Mouse (Mus musculus): Measurements from ENCODE around the gene Nav1. TPM values are rescaled to one million over a fixed set of nuclear protein-coding genes. Genes with fewer than 3 reads are reported as not detected.
A peak's percentile ranks its signal among the peaks of the same experiment; 100 is the strongest.

Gene Nav1
- total RNA-seq, 1 experiment from 2014 or later, result 7.2 TPM

GRCm38 (mm10) chr1:135438801-135439200 is 168.3 kb downstream of the Nav1 start:
- ATAC-seq (replicated peaks; ENCODE audit: insufficient number of reproducible peaks, low FRiP score, low TSS enrichment, poor library complexity, severe bottlenecking), result no peak

- no peak for ATAC-seq (replicated peaks; ENCODE audit: insufficient number of reproducible peaks, low FRiP score, low TSS enrichment, poor library complexity, severe bottlenecking)
Observed at GRCm38 (mm10) chr1:135435823-135436222, 171.3 kb downstream of the Nav1 start.

- ATAC-seq (replicated peaks; ENCODE audit: insufficient number of reproducible peaks, low FRiP score, low TSS enrichment, poor library complexity, severe bottlenecking), result no peak
Observed at GRCm38 (mm10) chr1:135430669-135431017, 176.5 kb downstream of the Nav1 start.

GRCm38 (mm10) chr1:135429901-135430668 is 177.0 kb downstream of the Nav1 start, which contains the start of gene Ipo9:
Ipo9 (minus strand) TSS chr1:135430499.
- ATAC-seq (replicated peaks; ENCODE audit: insufficient number of reproducible peaks, low FRiP score, low TSS enrichment, poor library complexity, severe bottlenecking), result peak; percentile 81

GRCm38 (mm10) chr1:135427390-135427789 is 179.7 kb downstream of the Nav1 start:
- ATAC-seq (replicated peaks; ENCODE audit: insufficient number of reproducible peaks, low FRiP score, low TSS enrichment, poor library complexity, severe bottlenecking), result no peak

GRCm38 (mm10) chr1:135426645-135427044 is 180.4 kb downstream of the Nav1 start:
- no peak for ATAC-seq (replicated peaks; ENCODE audit: insufficient number of reproducible peaks, low FRiP score, low TSS enrichment, poor library complexity, severe bottlenecking)

GRCm38 (mm10) chr1:135422772-135423171 is 184.3 kb downstream of the Nav1 start:
- ATAC-seq (replicated peaks; ENCODE audit: insufficient number of reproducible peaks, low FRiP score, low TSS enrichment, poor library complexity, severe bottlenecking), result no peak

GRCm38 (mm10) chr1:135413996-135414395 is 193.1 kb downstream of the Nav1 start:
- no peak for ATAC-seq (replicated peaks; ENCODE audit: insufficient number of reproducible peaks, low FRiP score, low TSS enrichment, poor library complexity, severe bottlenecking)

GRCm38 (mm10) chr1:135412130-135412529 is 195.0 kb downstream of the Nav1 start:
- no peak for ATAC-seq (replicated peaks; ENCODE audit: insufficient number of reproducible peaks, low FRiP score, low TSS enrichment, poor library complexity, severe bottlenecking)

GRCm38 (mm10) chr1:135410967-135411366 is 196.1 kb downstream of the Nav1 start:
- ATAC-seq (replicated peaks; ENCODE audit: insufficient number of reproducible peaks, low FRiP score, low TSS enrichment, poor library complexity, severe bottlenecking), result no peak

GRCm38 (mm10) chr1:135408973-135409372 is 198.1 kb downstream of the Nav1 start:
- no peak for ATAC-seq (replicated peaks; ENCODE audit: insufficient number of reproducible peaks, low FRiP score, low TSS enrichment, poor library complexity, severe bottlenecking)

- no peak for ATAC-seq (replicated peaks; ENCODE audit: insufficient number of reproducible peaks, low FRiP score, low TSS enrichment, poor library complexity, severe bottlenecking)
Observed at GRCm38 (mm10) chr1:135405356-135405755, 201.7 kb downstream of the Nav1 start.

- ATAC-seq (replicated peaks; ENCODE audit: insufficient number of reproducible peaks, low FRiP score, low TSS enrichment, poor library complexity, severe bottlenecking), result no peak
Observed at GRCm38 (mm10) chr1:135401452-135402110, 205.5 kb downstream of the Nav1 start.

GRCm38 (mm10) chr1:135399466-135399865 is 207.6 kb downstream of the Nav1 start:
- peak; percentile 80 for ATAC-seq (replicated peaks; ENCODE audit: insufficient number of reproducible peaks, low FRiP score, low TSS enrichment, poor library complexity, severe bottlenecking)

- no peak for ATAC-seq (replicated peaks; ENCODE audit: insufficient number of reproducible peaks, low FRiP score, low TSS enrichment, poor library complexity, severe bottlenecking)
Observed at GRCm38 (mm10) chr1:135385161-135385560, 221.9 kb downstream of the Nav1 start.

Other genes starting within 250 kb of the Nav1 start
- gene Shisa4, start 232.1 kb downstream of the Nav1 start, total RNA-seq (2017), result not detected in 3 replicates
- 21.4 to 32.9 TPM (median 21.8 TPM) in 3 replicates for gene Ipo9, start 176.8 kb downstream of the Nav1 start, total RNA-seq (2017)
- gene Csrp1, start 112.8 kb upstream of the Nav1 start, total RNA-seq (2017), result 25.1 to 38.6 TPM (median 32.4 TPM) in 3 replicates
- 0.39 to 7.4 TPM (median 1.4 TPM) in 3 replicates for gene Phlda3, start 158.8 kb upstream of the Nav1 start, total RNA-seq (2017)
- 0.97 to 3.4 TPM in 2 of 3 replicates, not detected in the other for gene Tnni1, start 172.1 kb upstream of the Nav1 start, total RNA-seq (2017)
- gene Lad1, start 211.3 kb upstream of the Nav1 start, total RNA-seq (2017), result 0.29 TPM in 1 of 3 replicates, not detected in the others
- not detected in 3 replicates for gene Tnnt2, start 229.1 kb upstream of the Nav1 start, total RNA-seq (2017)

All from monocyte, adult 5-6 weeks (primary cell).